Mouse (Mus musculus) megakaryocyte, adult 5-6 weeks (primary cell): ENCODE results near the gene Gpr3. TPM values are rescaled to one million over a fixed set of nuclear protein-coding genes. Genes with fewer than 3 reads are reported as not detected.

Experiments used
- ATAC-seq: 2 replicates; pipeline ENCODE4 v1.8.0; 2016; ENCODE audit warnings: mild to moderate bottlenecking, inconsistent platforms; ENCODE audit not compliant: poor library complexity, severe bottlenecking
- total RNA-seq, 2 experiments: library from RNA; stranded (forward) in 1 of 2; stranded (reverse) in 1 of 2; fragments of 153-499, 151-499 nt in 1 of 2; fragments of 221-1000, 200-1000 nt in 1 of 2; gene quantifications; 2 replicates each; pipeline versions ENCODE4 v1.2.3 to v1.2.4; 2015 to 2017

The Gpr3 gene
- total RNA-seq, 2 experiments from 2014 or later = not detected

DNA sequence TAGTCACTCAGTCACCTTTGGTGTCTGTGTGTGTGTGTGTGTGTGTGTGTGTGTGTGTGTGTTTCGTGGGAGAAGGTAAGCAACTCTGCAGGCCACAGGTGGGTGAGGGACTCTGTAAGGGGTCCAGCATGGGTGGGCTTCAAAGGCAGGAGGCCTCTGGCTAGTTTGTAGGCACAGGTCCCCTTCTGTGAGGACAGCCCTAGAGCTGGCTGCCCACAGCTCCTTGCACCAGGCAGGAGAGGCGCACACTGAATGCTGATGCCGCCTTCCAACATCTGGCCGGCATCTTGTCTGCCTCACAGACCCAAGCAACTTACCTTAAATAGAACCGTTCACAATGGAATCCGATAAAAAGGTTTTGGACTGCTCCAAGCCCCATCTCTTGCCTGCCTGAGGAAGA is 12.6 kb downstream of the Gpr3 start:
- ATAC-seq = no peak

DNA sequence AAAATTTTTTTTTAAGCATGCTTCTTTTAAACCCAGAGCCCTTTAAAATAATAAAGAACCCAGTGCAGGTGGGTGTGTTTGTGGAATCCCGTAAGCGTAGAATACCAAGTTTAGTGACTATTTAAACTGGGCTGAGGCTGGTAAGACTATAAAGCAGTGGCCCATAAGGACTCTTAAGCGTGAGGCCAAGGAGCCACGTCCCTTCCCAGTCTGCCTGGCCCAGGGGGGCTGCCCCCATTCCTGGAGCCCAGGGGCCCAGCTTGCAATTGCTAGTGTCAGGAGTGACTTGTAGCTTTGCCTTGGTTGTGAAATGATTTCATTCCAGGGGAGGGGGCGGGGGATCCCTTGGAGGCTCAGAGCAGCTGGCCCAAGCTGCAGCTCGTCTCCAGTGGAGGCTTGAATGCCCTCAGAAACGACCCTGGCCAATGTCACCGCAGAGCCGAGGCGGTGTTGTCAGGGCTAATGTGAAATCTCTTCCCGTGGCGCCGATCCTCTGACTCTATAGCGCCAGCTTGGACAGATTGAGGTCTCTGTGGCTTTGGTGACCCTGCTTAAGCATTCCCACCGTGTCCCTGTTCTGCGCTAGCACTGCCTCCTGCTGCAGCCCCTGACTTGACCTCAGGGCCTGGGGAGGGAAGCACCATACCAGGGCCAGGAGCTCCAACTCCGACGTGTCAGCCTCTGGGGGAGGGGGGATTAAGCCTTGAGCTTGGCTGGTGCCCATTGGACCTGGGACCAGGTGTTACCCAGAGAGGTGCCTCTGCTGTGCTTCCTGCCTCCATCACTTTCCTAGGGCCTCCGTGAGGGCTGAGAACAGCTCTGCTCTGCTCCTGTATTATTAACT is 13.8 kb downstream of the Gpr3 start:
- ATAC-seq = no peak

DNA sequence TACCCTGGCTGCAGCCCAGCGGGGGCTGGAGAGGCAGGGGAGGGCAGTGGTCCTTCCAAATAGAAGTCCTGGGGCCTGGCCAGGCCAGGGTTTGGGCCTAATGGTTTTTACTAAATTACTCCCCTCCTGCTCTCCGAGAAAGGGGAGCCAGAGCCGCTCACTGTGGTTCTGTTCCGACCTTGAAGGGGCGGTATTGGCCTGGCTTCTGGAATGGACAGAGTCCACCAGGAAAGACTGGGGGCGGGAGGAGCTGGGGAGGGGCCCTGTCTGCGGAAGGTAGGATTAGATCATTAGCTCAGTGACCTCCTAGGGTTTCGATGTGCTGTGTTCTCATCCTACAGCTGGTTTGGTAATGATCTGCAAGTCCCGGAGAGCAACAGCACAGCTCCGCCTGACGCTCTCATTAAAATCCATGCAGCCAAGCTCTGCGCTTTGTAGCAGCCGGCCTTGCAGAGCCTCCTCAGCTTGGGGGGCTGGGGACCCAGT is 14.5 kb downstream of the Gpr3 start:
- no peak for ATAC-seq

DNA sequence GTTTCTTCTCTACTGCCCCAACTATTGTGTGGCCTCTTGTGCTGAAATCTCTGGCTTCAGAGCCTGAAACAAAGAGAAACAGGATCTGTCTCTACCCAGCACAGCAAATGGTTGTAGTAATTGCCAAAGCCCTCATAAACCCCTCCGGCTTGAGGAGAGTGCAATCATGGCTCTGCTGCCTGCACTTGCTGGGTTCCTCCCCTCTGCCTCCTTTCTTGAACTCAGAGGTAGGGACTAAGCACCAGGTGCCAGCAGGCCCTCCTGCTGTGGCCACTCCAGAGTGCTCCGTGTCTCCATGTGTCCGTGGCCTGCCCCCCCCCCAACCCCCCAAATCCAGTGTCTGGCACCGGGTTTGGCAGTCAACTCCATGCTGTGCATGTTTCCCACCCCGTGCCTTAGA is 15.0 kb downstream of the Gpr3 start:
- ATAC-seq = no peak

DNA sequence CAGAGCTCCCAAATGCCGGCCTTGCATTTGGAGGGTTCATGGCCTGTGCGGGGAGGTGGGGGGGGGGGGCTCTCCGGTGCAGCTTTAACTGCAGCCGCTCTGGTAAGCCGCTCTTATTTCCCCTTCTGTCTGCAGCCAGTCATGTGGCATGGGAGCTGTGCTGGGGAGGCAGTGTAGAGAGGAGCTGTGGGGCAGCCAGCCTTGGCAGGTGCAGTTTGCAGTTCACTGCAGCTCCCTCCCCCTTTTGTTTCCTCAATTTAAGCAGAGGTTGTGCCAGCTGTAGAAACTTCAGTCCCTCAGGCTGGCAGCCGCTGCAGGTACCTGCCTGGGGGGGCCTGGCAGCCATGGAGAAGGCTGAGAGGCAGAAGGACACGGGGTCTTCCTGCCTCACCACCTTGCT is 15.5 kb downstream of the Gpr3 start:
- no peak for ATAC-seq

DNA sequence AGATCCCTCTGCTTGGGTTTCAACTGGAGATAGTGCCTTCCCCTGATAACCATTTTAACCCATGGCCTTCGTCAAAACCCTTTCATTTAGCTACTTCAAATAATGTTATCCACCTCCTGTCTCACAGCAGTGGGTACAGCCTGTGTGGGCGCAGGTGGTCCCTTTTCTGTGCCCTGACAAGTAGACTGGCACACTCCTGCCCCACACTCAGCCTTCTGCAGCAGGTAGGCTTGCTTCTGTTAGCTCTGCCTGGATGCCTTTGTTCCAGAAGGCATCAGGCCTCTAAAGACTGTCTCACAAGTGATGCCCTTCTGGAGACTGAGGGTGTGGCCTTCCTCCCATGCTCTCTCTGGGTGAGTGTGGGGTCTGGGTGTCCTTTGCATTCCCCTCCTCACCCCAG is 16.2 kb downstream of the Gpr3 start:
- ATAC-seq = no peak

DNA sequence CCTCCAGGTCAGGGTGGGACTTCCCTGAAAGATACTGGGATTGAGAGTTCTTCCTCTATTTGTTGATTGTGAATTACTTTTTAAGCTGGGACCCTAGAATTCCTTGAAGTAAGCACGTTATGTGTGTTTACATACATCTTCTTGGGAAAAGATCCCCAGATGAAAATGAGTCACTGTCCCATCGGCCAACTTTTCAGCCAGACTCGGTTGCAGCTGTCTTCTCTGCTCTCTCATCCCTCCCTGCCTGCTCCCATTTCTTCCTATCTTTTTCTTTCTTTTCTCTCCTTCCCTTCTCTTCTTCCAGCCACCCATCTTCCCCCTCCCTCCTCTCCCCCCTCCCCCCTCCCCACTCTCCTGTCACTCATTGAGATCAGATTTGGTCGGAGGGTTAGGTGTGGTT is 17.3 kb downstream of the Gpr3 start:
- ATAC-seq = no peak

DNA sequence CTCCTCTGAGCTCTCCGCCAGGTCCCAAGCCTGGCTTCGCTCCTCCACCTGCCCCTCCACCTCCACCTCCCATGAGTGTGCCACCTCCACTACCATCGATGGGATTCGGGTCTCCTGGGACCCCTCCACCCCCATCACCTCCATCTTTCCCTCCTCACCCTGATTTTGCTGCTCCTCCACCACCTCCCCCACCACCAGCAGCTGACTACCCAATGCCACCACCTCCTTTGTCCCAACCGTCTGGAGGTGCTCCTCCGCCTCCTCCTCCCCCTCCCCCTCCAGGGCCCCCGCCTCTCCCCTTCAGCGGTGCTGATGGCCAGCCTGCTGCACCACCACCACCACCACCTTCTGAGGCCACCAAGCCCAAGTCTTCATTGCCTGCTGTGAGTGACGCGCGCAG is 17.9 kb downstream of the Gpr3 start:
- ATAC-seq = no peak

DNA sequence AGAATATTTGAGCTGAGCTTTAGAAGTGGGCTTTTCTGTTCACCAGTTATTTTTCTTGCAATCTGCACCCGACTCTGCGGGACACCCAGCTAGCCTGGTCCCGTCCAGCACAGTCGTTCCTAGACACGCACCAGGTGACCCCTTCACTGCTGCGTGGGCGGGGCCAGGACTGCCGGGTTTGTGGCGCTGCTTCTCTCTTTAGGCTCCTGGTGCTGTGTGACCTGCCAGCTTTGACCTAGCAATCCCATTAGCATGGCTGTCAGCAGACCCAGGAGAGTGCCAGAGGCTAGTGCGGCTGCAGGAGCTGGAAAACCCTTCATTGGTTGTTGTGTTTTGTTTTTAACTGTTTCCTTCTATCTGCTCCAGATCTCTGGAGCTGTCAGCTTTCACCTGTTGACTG is 22.9 kb downstream of the Gpr3 start:
- no peak for ATAC-seq

DNA sequence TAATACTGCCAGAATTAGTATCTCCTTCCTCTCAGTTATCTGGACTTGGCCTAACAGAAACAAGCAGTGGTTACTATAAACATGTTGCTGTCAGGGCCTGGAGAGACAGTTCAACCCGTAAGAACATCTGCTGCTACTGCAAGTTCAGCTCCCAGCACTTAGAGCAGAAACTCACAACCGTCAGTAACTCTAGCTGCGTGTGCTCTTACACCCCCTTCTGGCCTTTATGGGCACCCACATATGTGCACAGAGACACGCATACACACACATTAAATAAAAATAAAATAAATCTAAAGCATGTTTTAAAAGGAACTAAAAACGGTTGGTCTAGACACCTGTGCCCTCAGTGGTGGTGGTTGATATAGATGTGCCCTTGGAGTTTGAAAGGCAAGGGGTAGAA is 25.5 kb downstream of the Gpr3 start:
- ATAC-seq = no peak

DNA sequence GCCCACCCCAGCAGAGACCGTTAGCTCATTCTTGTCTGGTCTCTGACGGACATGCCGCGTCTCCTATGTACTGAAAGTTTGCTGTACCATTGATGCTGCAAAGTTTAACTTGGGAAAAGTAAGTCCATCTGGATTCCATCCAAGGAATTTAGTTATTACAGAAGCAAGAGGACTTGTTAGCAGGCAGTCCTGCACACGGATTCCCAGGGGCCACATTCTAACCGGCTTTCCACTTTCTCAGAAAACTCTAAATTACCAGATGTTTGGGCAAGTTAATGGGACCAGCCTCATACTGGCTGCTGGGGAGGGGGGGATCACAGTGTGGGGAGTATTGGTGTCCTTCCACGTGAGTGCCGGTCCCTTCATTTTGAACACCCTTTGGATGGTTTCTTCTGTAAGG is 26.4 kb downstream of the Gpr3 start:
- ATAC-seq = no peak

DNA sequence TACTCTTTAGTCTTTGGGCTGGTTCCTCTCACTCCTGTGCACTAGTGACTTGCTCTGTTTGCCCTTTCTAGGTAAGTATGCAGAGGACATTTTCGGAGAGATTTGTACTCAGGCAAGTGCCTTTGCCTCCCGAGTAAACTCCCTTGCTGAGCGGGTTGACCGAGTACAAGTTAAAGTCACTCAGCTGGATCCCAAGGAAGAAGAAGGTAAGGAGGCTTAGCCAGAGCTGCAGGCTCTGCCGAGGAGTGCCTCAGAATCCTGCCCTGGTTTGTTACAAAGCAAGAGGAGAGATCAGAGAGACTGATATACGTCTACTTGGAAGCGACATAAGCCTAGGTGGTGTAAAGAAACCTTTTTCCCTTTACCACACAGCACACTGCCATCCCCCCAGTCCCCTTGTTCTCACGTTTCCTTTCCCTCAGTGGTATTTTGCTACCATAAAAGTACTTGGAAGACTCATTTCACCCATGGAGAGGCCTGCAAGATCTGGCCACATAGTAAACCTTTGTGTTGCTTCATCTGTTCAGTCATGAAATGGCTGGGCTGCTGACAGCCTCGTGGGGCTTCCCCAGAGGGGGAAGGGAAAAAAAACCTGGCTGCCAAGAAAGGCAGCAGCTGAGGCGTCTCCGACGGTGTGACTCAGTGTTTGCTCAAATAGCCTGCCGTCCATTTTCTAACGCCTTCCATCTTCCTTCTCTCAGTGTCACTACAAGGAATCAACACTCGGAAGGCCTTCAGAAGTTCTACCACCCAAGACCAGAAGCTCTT is 27.3 kb downstream of the Gpr3 start:
- no peak for ATAC-seq

DNA sequence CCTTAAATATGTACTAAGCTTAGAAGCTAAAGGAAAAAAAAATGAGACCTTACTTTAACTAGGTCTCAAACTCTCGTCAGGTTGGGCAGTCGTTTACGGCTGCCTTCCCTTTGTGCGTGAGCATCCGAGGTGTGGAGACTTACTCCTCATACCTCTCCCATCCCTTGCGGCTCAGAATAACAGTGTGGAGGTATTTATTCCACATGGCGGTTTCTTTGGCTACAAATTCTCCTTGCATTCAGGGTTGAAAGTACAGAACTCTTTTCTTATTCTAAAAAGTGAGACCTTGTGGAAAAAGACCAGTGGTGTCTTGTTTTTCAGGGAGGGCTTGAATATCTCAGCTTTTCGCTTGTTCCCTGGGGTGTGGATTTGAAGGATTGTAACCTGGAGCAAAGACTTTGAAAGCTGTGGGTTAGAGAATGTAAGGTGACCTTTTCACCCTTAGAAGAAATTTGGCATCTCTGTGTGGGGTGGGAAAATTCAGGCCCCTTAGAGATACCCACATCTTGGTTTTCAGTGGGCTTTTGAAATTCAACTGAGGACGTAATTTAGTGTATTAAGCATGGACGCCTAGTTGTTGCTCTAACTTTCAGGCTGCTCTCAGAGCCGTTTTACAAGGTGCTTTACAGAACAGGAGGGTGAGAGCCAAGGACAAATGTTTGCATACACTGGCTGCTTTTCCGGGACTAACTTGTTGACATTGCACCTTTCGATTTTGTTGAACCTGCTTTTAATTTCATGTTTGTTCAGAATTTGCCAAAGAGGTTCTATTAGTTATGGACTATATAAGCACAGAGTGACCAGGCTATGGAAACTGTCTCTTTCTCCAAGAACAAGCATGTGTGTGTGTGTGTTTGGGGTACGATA is 28.1 kb downstream of the Gpr3 start:
- no peak for ATAC-seq

DNA sequence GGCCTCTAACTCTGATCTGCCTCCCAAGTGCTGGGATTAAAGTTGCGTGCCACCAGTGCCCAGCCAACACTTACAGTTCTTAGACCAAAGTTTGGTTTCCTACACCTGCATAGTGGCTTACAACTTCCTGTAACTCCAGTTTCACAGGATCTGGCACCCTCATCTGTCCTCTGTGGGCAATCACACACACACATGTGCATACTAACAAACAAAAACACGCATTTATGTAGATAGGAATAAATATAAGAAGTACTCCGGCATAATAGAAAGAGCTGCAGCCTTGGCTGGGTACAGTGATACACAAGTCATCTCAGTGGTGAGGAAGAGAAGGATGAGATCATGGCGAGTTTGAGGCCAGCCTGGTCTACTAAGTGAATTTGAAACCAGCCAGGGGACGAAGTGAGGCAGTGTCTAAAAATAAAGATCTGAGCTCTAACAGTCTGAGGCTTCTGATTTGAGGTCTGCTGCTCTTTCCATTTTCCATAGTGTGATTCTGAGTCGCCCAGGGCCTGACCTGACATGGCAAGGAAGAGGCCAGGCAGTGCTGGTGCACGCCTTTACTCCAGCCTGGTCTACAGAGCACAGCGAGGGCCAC is 29.8 kb downstream of the Gpr3 start:
- no peak for ATAC-seq

DNA sequence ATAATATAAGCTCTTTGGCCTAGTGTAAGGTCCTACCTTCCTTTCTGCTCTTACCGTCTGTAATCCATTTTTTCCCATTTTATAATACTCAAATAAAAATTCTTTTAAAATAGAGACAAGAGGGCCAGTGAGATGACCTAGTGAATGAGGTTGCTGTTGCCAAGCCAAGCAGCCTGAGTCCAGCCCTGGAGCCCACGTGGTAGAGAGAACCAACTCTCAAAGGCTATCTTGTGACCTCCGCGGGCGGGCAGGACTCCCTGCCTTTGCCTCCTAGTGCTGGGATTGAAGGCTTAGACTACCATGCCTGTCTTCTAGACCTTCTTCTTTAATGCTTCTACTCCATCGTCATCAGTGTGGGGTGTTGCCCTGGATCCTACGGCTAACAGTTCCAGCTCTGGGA is 33.1 kb downstream of the Gpr3 start:
- ATAC-seq = no peak

DNA sequence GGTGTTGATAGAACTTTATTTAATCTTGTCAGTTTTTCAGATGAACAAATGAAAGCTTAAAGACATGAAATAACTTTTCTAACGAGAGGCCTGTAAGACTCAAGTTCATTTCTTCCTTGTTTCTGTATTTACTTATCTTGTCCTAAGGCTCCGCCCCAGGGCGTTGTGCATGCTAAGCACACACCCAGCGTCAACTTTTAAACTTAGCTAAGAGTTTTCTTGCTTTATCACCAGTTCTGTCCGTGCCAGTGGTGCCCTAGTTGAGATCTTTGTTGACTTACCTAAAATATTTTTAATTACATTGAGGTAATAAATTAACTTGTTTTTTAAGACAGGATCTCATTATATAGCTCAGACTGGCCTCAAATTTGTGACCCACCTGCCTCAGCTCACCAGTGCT is 34.0 kb downstream of the Gpr3 start:
- no peak for ATAC-seq

DNA sequence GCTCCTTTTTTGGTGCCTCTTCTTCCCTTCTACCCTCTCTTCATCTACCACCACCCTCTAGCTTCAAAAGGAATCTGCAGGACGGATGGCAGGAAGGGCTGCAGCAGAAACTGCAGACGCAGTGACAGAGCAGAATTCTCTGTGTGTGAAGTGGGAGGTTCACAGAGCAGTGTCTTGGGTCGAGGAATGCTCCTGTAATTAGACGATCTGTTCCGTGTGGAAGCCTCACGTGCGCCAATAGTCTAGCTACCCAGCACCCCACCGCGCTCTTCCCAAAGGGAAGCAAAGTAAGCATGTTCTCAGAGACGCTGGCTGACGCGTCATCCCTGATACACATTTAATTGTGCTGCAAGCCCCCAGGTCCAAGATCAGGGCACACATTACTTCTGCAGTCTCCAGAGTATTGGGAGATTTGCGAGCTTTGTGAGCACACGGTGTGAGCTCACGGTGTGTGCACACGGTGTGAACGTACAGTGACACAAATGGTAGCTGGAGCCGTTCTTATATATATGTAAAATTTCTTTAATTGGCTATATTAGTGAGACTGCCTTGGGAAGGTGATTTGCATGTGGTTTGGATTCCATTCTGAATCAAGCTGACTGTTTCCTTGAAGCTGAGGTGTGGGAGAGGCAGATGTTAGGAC is 35.5 kb downstream of the Gpr3 start:
- ATAC-seq = no peak

DNA sequence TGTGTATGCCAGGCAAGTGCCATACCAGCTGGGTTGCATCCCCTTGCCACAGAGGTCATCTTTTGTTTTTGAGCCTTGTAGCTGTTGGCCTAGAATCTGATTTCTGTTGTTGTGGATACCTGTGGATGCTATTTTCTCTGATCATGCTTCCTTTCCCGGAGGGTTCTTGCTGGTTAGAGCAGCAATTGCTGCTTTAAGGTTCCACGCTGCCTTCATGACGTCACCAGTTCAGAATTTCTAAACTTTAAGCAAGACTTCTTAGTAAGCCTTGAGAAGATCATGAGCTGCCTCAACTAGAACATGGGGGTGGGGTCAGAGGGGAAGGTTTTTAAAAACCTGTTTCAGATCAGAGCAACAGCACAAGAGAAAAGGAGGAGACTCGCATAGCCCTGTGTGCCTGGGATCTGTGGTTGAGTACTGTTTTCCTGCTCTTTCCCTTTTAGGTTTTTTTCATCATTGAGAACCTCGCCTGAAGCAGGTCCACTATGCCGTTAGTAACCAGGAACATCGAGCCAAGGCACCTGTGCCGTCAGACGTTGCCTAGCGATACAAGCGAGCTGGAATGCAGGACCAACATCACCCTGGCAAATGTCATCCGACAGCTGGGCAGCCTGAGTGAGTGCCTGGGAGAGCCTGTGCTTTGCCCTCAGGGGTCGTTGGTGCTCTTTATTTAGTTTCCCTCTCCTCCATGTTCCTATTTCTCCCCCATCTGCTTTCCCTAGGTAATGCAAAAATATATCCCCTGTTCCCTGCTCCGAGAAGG is 36.2 kb downstream of the Gpr3 start:
- no peak for ATAC-seq

DNA sequence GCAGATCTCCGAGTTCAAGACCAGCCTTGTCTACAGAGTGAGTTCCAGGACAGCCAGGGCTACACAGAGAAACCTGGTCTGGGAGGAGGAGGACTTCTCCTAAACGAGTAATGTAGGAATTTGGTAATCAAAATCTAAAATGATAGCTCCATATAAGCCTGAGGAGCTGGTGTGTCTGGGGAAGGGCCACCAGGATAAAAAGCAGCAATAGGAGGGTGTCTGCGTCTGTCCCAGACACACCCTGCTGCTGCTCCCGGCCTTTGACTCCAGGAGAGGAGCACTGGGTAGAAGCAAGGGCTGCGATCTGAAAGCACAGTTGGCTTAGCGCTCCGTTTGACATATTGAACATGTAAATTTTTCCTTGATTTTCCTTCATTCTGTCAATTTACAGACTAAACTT is 37.1 kb downstream of the Gpr3 start:
- ATAC-seq = no peak

DNA sequence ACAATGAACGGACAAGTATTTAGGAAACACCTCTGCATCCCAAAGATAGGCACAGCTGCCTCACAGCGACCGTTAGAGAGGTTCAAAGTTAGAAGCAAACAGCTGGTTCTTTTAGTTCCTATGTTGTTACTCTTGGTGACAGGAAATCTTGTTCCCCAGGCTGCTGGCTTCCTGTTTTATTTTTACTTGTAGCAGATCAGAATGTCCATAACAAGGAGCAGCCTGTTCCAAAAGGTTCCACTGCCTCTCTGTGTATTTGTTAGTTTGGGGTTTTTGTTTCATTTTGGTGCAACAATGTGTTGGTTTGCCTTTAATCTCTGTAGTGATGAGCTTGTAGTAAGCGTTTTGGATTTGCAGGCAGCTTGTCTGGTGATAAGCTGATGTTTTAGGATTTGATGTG is 38.0 kb downstream of the Gpr3 start:
- ATAC-seq = no peak
